Mouse (Mus musculus) yolk sac, embryonic 10.5 days (tissue): ENCODE measurements around the gene Dlgap5.

Experiments used
- DNase-seq: peaks from one replicate; pipeline ENCODE4 v3.0.0-alpha.2; 2017; ENCODE audit warnings: low spot score

Dlgap5 gene

DNA sequence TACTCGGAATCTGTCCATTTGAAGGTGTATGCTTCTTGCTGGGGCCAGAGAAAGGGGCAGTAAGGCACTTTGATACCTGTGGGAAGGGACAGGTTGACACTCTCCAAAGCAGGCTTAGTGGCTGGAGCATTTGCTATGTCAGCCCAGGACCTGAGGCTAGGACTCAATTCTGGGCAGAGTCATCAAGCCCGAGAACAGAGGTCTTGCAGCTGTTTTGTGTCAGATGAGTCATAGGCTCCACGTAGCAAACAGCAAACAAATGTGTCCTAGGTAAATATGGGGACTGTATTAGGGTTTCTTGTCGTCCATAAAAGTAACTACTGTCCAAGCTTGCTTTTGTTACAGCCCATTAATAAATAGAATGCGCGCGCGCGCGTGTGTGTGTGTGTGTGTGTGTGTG lies 65.9 kb downstream of the Dlgap5 start:
- DNase-seq = no peak

DNA sequence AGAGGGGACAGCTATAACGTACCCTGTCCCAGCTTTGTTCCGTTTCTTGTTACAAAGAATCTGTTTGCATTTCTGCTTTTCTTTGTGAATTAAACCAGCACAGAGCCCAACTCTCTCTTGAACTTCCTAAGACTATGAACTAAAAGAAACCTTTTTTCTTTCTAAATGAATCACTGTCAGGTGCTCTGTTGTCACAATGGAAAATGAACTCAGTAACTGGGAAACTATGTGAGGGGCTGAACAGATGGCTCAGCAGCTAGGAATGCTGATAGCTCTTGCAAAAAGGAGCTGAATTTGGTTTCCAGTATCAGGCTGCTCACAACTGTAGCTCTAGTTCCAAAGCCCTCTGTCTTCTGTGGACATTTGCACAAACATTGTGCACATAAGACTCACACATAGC lies 67.2 kb downstream of the Dlgap5 start:
- DNase-seq = no peak

GRCm38 (mm10) chr14:47346715-47347114 lies 71.5 kb downstream of the Dlgap5 start:
- no peak for DNase-seq

DNA sequence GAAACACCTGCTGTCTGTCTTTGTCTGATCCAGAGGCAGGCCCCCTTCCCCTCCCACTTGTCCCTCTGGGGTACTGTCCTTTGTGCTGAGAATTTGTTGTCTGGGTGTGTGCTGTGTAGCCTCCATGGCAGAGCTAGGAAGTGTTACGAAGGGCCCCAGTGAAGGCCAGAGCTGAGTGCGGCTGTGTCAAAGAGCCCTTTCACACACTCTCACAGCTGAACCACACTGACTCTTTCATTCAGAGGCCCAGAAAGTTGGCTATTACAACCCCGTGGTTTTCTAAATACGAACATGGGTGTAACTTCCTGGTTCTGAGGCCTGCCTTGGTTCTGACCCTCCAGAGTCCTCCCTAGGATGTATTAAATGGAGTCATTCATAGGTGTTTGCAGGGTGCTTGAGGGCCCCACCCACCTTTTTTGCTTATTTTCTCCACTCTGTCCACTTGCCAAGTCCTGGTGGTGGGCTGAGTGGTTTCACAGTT lies 76.4 kb downstream of the Dlgap5 start:
- no peak for DNase-seq

GRCm38 (mm10) chr14:47340231-47340925 lies 77.8 kb downstream of the Dlgap5 start:
- no peak for DNase-seq
